Mouse (Mus musculus) frontal cortex, postnatal 25 days (tissue): ENCODE data around the gene Cnih1.
"Not testable (repeated sequence)": the region's sequence is repeated elsewhere in the genome, so short reads cannot be mapped to it uniquely, and the experiment has no call there.

ENCODE experiments used
- DNase-seq, 2 experiments: peaks; one replicate each; pipeline ENCODE4 v3.0.0; 2022; ENCODE audit warnings: low spot score in 2 of 2

Cnih1 gene

GRCm38 (mm10) chr14:46788505-46788901, 292 bp upstream of the Cnih1 start:
- no peak for DNase-seq

GRCm38 (mm10) chr14:46787454-46787786, 791 bp downstream of the Cnih1 start:
- no peak for DNase-seq

GRCm38 (mm10) chr14:46785247-46785646, 3.0 kb downstream of the Cnih1 start:
- DNase-seq = no peak

DNA sequence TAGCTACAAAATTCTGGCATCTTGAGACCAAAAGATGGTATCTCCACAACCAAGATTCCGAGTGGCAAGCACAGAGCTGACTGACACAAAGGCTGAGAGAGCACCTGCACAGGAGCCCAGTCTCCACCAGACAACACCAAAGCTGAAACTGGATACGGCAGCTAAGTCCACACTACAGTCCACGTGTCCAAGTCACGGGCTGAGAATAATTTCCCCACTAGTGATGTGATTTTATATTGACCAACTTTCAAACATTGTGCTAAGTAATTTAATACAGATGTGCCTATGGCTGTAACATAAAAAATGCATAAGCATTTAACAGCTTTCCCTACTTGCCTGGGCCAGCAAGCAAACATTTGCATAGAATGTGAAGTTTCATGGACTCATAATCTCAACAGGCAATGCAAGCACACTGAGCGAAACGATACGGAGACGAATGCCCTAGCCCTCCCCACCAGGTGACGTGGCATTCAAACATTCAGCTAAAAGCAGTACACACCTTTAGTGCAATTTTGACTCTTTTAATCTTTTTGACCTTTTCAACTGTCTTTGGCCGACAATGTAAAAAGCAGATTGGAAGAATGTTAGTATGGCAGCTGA, 4.8 kb downstream of the Cnih1 start:
- DNase-seq = no peak

DNA sequence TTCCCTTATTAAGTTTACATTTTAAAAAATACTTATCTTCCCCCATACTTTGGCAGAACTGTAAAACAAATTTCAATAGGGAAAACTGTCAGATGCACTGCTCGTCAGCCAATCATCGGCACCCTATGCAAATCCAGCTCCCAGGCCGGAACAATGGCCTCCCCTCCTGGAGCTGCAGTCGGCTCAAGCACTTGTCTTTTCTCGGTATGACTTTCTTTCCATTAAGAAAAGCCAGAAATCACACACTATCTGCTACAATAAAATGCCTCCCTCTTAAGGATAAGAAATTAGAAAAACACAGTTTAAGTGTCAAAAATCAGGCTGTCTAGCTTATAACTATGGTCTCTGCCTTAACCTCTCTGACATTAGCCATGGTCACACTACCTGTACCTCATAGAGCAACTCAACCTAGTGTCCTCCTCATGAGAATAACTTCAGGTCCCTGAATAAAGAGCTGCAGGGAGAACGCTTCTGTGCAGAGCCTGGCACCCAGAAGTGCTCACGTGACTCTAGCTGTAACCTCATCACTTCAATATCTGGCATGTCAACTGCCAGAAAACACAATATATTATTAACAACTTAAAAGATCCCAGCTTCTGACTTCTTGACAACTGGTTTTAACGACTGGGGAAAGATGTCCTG, 5.9 kb downstream of the Cnih1 start:
- no peak for DNase-seq

DNA sequence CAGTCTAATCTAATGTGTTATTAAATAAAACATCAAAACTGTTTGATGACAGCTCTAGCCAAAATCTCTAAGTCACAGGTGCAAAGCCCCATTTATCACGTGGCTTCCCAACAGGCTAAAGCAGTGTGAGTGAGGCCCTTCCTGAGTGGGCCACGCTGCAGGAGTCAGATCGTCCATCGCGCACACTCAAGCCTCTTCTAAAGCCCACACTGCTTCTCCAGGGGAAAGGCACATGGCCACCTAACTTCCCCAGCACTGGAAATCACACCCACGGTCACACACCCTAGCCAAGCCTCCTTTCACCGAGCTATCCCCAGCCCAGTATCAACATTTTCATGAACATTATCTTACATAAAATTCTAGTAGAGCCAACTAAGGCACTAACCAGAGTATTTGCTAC, 7.1 kb downstream of the Cnih1 start:
- no peak for DNase-seq

DNA sequence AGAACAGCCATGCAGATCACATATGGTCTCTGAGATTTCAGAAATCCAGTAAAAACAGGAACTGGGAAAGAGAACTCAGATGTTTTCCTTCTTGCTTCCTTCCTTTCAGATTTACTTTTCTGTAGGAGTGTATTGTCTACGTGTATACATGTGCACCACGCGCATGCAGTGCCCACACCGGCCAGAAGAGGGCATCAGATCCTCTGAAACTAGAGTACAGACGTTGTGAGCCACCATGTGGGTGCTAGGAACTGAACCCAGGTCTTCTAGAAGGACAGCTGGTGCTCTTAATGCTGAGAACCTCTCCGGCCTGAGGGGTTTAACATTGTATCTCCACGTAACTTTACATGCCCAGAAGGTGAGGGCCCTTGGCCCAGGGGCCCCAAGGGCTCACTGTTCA, 9.0 kb downstream of the Cnih1 start:
- no peak for DNase-seq

- DNase-seq = no peak
These were observed 9.5 kb downstream of the Cnih1 start for GRCm38 (mm10) chr14:46778756-46779155.

DNA sequence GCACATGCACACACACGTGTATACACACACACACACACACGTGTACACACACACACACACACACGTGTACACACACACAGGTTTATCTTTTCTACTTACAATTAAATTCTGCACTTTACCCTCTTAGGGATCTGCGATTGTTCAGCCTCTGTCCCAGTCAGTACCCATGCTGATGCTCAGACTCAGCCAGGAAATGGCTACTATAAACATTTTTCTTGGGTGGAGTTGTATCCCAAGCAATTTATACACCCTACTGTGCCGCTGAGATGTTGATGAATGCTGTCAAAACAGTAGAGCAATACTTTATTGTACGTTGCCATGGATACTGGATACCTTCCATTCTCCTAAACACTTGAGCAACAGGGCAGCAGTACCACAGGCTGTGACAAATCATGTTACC, 18.2 kb downstream of the Cnih1 start:
- DNase-seq = no peak

DNA sequence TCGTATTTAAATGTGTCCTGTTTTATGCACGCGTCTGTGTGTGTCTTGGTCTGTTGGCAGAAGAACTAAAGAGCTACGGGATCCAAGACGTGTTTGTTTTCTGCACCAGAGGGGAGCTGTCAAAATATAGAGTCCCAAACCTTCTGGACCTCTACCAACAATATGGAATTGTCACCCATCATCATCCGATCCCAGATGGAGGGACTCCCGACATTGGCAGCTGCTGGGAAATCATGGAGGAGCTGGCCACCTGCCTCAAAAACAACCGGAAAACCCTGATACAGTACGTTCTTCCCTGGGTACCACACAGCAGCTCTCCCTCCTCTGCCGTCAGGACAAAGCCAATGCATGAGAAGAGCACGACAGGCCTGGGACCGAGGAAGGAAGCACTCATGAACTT, 21.1 kb downstream of the Cnih1 start:
- DNase-seq = no peak

DNA sequence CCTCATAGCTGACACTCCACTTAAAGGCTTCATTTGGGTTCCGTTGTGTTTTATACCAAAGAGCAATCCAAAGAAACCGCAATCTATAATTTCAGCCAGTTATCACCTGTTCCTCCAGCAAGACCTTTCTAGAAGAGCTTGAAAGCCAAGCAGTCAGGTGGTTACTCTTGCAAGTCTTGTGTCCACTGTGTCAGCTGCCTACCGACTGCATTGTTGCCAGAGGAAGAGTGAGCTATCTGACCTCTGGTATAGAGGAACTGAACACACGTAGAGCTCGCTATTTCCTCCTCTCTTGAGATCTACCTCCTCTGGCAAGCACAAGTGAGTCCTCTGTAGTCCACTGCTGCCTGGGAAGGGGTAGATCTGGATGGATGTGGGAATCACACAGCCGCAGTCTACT, 27.0 kb downstream of the Cnih1 start:
- no peak for DNase-seq

GRCm38 (mm10) chr14:46760355-46761029, 27.7 kb downstream of the Cnih1 start, which contains the start of gene Cdkn3:
TSS of gene Cdkn3 (plus strand) at chr14:46760541.
- peak; percentile 66 to 76 for DNase-seq

GRCm38 (mm10) chr14:46759970-46760354, 28.2 kb downstream of the Cnih1 start:
- no peak for DNase-seq

- DNase-seq = no peak
These were observed 30.5 kb downstream of the Cnih1 start for GRCm38 (mm10) chr14:46757736-46758135.

DNA sequence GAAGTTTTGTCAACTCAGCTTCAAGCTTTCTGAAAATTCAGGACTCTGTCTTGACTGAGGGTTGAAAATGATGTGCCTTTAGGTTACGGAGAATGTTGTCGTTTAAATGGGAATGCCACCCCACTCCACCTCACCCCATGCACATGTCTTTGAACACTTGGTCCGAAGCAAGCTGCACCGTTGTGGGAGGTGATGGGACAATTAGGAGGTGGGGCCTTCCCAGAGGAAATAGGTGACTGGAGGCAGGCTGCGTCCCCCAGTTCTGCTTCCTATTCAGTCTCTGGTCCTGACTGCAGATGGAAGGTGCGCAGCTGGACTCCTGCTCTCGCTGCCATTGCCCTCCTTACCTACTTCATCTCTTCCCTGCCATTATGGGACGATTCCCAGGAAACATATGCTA, 32.4 kb downstream of the Cnih1 start:
- DNase-seq = no peak

DNA sequence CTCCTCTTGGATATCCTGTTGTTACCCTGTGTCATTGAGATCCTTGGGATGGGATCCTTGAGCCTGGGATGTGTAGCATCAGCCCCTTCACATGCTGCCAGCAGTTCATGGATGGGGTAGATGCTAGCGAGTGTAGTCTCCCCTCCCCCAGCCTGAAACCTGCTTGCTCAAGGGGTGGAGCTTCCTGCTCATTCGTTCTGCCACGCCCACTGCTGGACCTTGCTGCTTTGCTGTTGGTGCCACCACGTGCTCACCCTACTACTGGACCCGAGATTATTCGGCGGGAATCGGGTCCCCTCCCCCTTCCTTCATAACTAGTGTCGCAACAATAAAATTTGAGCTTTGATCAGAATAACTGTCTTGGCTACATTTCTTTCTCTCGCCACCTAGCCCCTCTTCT, 33.8 kb downstream of the Cnih1 start:
- DNase-seq = not testable (repeated sequence)

GRCm38 (mm10) chr14:46745413-46745812, 42.8 kb downstream of the Cnih1 start:
- no peak for DNase-seq

GRCm38 (mm10) chr14:46742674-46743073, 45.5 kb downstream of the Cnih1 start:
- DNase-seq = no peak

GRCm38 (mm10) chr14:46737346-46737745, 50.9 kb downstream of the Cnih1 start:
- DNase-seq = not testable (repeated sequence)

GRCm38 (mm10) chr14:46736366-46736765, 51.8 kb downstream of the Cnih1 start:
- DNase-seq = no peak

DNA sequence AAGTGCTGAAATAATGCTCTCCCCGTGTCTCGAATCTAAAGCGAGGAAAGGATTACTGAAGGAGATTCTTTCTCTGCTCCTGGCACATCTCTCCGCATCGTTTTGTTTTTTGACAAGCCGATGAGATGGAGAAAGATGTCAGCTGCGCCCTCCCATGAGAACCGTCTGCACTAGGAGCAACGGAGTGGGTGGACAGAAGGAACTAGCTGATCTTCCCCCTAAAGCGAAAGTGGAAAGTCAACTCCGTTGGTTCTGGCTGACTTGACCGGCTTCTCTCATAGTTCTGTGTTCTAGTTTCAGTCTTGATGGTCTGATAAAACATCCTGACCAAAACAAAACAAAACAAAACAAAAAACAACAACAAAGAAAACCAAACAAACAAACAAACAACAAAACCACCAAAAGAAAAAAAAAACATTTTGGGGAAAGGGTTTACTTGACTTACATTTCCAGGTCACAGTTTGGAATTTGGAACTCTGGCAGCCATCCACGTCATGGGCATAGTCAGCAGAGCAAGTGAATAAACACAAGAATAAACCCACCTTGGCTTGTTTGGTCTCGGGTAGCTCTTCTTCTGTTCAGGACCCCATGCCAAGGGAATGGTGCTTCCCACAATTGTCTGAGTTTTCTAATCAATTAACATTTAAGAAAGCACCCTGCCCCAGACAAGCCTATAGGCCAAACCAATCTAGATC, 53.3 kb downstream of the Cnih1 start:
- no peak for DNase-seq

DNA sequence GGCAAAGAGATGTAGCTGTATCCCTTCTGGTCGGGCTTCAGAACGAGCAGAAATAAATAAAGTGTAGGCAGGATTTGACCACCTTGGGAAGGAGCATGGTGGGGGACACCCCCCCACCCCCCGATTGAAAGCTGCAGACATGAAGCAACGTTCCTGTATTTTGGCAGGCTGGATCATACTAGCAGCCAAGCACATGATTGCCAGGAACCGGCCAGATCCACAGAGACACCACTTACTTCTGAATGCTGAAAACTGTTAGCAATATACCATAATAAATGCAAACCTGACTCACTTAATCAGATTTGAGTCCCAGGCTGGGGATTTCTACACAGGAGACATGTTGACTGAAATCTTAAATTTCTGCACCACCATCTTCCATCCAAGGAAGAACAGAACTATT, 53.9 kb downstream of the Cnih1 start:
- DNase-seq = no peak

DNA sequence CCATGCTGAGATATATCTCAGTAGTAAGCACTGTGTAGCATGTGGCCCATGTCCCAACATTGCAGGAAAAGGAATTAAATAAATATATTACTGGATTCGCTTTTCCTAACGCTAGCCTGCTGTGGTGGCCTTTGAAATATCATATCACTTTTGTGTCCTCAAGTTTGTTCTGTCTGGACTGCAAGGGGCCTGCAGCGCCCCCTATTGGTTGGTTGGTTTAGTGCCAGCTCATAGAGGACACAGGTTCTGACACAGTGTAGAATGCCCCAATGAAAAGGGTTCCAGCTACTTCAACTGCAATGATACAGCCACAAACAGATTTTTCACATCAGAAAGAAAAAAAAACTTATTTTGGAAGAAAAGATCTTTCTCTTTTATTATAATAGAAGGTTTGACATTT, 62.5 kb downstream of the Cnih1 start:
- DNase-seq = no peak
